Mouse (Mus musculus): ENCODE measurements around the gene Pheta1.

The Pheta1 gene

DNA sequence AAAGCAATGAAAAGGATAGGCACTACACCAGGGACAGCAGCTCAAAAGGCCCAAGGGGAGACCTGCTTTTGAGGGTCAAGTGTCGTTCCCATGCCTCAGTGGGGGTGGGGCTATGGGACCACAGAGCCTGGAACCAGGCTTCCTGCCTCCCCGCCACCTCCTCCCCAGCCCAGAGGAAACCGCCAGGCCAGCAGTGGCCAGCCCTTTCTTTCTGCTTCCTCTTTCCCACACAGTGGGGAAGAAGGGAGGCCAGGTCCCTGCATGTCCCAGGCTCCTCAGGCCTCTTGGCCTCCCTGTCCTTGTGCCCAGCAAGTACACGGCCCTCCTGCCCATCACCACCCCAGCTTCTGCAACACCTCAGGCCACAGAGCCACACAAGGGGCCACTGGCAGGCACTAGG lies 24.7 kb upstream of the Pheta1 start:
- in situ Hi-C loops (cut with MboI; ENCODE audit: low sequenced_read_pairs): no loop called here

- in situ Hi-C loops (cut with MboI; ENCODE audit: low sequenced_read_pairs): no loop called here
These were observed 23.2 kb upstream of the Pheta1 start for GRCm38 (mm10) chr5:121825606-121826005.

DNA sequence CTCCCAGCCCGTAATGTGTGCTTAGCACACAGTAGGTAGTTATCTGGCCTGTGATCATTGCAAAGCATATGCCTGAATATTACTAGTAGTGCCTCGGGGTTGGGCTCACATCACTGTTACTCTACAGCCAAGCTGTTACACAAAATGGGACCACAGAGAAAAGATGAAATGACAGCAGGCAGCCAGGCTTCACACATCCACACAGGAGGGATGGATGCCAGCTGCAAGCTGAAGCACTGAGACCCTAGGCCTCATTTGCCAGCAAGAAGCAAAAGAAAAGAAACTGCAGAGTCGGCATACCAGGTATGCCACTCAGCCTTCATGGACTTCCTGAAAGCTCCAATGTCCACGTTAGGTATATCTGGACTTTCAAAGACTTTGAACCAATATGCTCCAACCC lies 20.9 kb upstream of the Pheta1 start:
- in situ Hi-C loops (cut with MboI; ENCODE audit: low sequenced_read_pairs): no loop called here

- in situ Hi-C loops (cut with MboI; ENCODE audit: low sequenced_read_pairs): no loop called here
These were observed 20.0 kb upstream of the Pheta1 start for GRCm38 (mm10) chr5:121828491-121829432.

GRCm38 (mm10) chr5:121831002-121831601 lies 17.7 kb upstream of the Pheta1 start:
- in situ Hi-C loops (cut with MboI; ENCODE audit: low sequenced_read_pairs): no loop called here

- in situ Hi-C loops (cut with MboI; ENCODE audit: low sequenced_read_pairs): no loop called here
These were observed 16.2 kb upstream of the Pheta1 start for GRCm38 (mm10) chr5:121832376-121833155.

GRCm38 (mm10) chr5:121833159-121833558 lies 15.6 kb upstream of the Pheta1 start:
- in situ Hi-C loops (cut with MboI; ENCODE audit: low sequenced_read_pairs): no loop called here

DNA sequence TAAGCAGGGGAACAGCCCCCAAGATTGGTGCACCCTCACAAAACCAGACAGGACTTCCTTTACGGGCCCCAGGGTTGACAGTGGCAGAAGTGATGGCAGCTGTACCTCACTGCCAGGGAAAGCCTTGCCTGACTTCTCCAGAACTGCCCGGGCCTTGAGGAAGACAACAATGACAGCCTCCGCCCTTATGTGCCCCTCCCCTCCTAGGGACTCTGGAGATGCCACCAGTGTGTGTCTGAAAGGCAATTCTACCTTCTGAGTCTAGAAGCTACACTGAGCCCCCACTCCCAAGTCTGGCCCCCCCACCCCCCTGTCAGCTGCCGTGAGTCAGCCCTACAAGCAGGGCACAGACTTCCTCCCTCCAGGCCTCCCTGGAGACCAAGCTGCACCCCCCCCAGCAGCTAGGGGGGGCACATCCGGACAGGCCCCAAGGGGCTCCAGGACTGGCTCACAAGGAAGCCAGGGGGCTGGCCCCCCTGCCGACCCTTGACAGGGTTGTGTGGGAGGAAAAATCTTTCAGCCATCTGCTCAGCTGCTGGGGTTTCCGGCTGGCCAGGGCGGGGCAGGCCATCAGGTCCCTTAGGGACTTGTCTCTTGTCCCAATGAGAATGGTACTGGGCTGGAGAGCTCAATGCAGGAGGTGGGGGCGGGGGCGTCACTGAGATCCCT lies 15.1 kb upstream of the Pheta1 start:
- in situ Hi-C loops (cut with MboI; ENCODE audit: low sequenced_read_pairs): no loop called here

- in situ Hi-C loops (cut with MboI; ENCODE audit: low sequenced_read_pairs): no loop called here
These were observed 14.6 kb upstream of the Pheta1 start for GRCm38 (mm10) chr5:121834241-121834606.

GRCm38 (mm10) chr5:121834991-121835747 lies 13.6 kb upstream of the Pheta1 start:
- in situ Hi-C loops (cut with MboI; ENCODE audit: low sequenced_read_pairs): no loop called here

- in situ Hi-C loops (cut with MboI; ENCODE audit: low sequenced_read_pairs): no loop called here
These were observed 12.7 kb upstream of the Pheta1 start for GRCm38 (mm10) chr5:121835949-121836691.

DNA sequence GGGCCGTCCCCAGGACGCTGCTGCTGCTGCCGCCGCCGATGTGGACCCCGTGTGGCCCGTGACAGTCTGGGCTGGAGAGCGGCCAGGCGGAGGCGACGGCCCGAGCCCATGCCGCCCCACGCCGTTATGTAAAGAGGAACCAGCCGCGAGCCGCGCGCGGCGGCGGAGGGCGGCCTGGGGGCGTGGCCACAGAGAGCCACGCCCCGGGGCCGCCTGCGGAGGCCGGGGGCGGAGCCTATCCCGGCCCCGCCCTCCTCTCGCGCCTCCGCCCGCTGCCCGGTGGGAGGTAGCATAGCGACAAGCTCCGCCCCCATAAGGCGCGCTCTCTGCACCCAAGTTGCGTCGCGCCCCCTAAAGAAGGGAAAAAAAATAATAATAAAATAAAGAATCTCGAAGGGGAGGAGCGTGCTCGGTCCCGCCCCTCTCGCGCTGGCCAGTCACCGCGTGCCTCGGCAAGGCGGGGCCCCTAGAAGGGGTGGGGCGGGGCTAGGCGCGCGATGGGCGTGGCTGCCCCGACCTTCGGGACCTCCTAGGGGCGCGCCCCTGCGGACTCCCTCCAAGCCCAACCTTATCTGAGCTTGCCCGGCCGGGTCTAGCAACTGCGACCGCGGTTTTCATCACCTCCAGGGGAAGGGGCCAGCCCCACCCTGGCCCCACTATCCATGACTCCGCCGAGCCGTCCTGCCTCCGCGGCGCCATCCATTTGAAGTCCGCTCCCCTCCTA lies 11.9 kb upstream of the Pheta1 start:
- in situ Hi-C loops (cut with MboI; ENCODE audit: low sequenced_read_pairs): no loop called here

DNA sequence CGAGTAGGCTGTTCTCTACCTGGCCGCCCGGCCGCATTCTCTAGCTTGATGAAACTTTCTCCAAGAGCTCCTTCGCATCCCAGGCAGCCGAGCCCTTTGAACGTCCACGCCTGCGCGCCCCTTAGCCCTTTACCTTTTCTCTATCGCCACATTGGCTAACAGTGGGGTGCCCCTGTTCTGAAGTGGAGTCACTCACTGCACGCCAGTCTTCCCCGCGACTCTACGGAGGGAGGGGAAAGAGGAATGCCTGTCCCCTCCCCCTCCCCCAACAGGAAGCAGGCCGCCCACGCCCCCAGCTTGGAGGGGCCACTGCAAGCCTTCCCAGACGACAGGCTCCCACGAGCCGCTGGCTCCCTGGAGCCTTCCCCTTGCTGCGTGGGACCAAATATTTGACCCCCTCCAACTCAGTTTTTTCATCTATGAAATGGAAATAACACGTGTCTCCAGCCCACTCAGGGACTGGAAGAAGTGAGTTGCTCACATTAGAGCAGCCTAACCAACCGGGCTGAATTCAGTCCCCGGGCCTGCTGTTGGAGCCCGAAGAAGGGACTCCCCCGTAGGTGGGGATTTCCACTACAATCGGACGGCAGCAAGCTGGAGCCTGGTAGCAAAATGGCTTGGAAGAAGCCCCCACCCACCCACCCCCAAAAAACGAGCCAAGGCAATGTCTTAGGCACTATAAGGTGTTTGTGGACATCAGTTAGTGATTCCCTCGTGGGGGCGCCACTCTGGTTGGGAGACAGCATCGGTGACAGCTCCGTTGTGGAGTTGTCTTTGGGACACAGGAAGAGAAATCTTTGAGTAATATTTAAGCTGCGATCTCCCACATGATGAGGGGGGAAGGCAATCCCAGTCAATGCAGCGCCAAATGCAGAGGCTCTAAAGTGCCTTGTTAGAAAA lies 11.1 kb upstream of the Pheta1 start, which contains the start of gene Sh2b3:
TSS of gene Sh2b3 (minus strand) at position 206 of the 900 bp plus-strand sequence.
- in situ Hi-C loops (cut with MboI; ENCODE audit: low sequenced_read_pairs): no loop called here

DNA sequence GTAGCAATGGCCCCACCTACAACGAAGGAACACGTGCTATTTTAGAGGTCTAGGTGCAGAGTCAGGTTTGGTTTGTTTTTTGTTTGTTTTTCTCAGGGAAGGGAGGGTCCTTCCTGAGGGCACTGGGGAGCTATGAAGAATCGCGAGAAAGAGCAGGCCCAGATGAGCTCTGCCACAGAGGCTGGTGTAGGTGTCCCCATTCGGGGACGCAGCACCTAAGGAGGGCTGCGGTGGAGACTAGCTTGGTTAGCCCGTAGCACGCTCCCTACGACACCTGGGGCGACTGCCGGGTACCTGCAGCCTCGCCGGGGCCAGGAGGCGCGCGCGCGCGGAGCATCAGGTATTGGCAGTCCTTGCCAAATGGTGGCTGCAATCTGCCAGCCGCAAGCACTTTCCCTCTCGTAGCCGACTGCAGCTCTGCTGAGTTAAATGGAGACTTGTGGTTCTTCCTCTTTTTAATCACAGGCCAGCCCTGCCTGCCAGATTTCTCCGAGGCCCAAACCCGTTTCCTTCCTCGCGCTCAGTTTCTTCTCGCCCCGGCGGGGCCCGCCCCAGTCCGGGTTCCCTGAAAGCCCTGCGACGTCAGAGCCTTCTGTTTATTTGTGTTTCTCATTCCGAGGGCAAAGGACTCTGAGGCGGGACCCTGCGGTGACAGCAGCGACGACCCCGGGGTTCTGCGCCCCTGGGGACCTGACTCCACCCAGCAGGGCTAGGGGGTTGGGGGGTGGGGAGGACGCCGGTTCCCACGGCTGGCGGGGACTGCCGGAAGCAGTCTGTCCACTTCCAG lies 10.2 kb upstream of the Pheta1 start:
- in situ Hi-C loops (cut with MboI; ENCODE audit: low sequenced_read_pairs): no loop called here

GRCm38 (mm10) chr5:121839128-121839473 lies 9.7 kb upstream of the Pheta1 start:
- in situ Hi-C loops (cut with MboI; ENCODE audit: low sequenced_read_pairs): no loop called here

DNA sequence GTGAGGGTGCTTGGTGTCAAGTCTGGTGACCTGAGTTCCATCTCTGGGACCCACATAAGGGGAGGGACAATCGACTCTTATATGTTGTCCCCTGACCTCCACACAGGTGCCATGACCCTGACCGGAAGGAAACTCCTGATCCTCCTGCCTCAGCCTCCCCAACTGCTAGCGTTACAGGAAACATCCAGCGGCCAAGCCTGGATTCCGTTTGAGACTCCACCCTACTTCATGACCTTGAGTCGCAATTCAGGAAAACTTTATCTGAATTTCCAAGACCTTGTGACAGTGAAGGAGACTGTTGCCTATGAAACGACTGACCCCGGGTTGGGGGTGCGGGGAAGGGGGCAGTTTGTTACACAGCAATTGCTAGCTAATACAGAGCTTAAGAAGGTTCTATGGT lies 7.3 kb upstream of the Pheta1 start:
- in situ Hi-C loops (cut with MboI; ENCODE audit: low sequenced_read_pairs): no loop called here

- in situ Hi-C loops (cut with MboI; ENCODE audit: low sequenced_read_pairs): no loop called here
These were observed 6.8 kb upstream of the Pheta1 start for GRCm38 (mm10) chr5:121841973-121842372.
